9 mouse cellular contexts compared by ENCODE assay signal in the genomic region with DNA sequence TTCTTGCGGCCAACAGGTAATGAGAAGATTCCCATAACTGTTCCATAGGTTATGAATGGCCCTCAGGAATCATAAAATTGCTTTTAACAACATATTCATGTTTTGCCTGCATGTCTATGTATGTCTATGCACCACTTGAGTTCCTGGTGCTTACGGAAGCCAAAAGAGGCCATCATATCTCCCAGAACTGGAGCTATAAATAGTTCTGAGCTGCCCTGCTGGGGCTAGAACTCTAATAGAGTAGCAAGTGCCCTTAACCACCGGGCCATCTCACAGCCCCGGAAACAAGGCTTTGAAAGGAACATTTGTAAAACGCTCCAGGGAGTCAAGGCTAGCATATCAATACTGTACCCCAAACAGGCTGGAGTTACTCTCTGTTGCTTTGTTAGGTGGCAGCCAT. TPM values are rescaled to one million over a fixed set of nuclear protein-coding genes. Genes with fewer than 3 reads are reported as not detected.
DNase-seq lines count a peak whose midpoint lies in the region; ATAC-seq and TF ChIP-seq lines count a peak whose summit lies in the region.
"Had no signal": no experiment of that assay in that cellular context is flagged by ENCODE, and none has a peak within 500 bp of the region (broad histone marks: within the 10 kb centered on the region; RNA-seq: fewer than 3 reads in every experiment).

No protein-coding gene starts in this region.

- H3K36me3 ChIP-seq in lung, postnatal 0 days (ENCODE audit: insufficient read depth, low read length), result no peaks in the 10 kb centered on the region
- no peaks in the 10 kb centered on the region for H3K36me3 ChIP-seq in embryonic facial prominence, embryonic 15.5 days
- no peaks in the 10 kb centered on the region for H3K36me3 ChIP-seq in intestine, embryonic 16.5 days (ENCODE audit: control insufficient read depth, insufficient read depth, low read length)
- H3K36me3 ChIP-seq in small intestine, adult 2 months (ENCODE audit: control insufficient read depth, insufficient read depth, low read length), result peaks cover 6% of the 10 kb centered on the region; the same call in 1 of the 2 replicates

- no peak for TF ChIP-seq CTCF in lung, postnatal 0 days (IDR thresholded peaks at IDR 0.05)
- TF ChIP-seq CTCF in small intestine, adult 2 months (IDR thresholded peaks at IDR 0.05; ENCODE audit: extremely low read depth, insufficient read length, insufficient replicate concordance, low read depth, low read length), result no peak

- no peak for TF ChIP-seq POLR2A in small intestine, adult 2 months (IDR thresholded peaks at IDR 0.05; ENCODE audit: low read depth, low read length)

- H3K27ac ChIP-seq in lung, postnatal 0 days (ENCODE audit: low read length), result no peak overlapping the region
- no peak overlapping the region for H3K27ac ChIP-seq in embryonic facial prominence, embryonic 15.5 days (replicated peaks)
- H3K27ac ChIP-seq in intestine, embryonic 16.5 days (ENCODE audit: low read length), result peak overlapping the region; percentile 87
- peak overlapping the region; percentile 97 for H3K27ac ChIP-seq in small intestine, adult 2 months (ENCODE audit: insufficient read depth, low read depth, low read length)

- H3K4me2 ChIP-seq in lung, postnatal 0 days (replicated peaks; ENCODE audit: low read depth, low read length), result peak overlapping the region; percentile 85
- peak overlapping the region; percentile 60; the same call in 1 of the 2 replicates for H3K4me2 ChIP-seq in embryonic facial prominence, embryonic 15.5 days (replicated peaks)
- H3K4me2 ChIP-seq in intestine, embryonic 16.5 days (ENCODE audit: low read depth, low read length), result peak overlapping the region; percentile 53

- H3K4me1 ChIP-seq in lung, postnatal 0 days (ENCODE audit: insufficient read depth, low read depth, low read length), result peaks cover 35% of the 10 kb centered on the region
- H3K4me1 ChIP-seq in embryonic facial prominence, embryonic 15.5 days, result peaks cover 40% of the 10 kb centered on the region
- peaks cover 37% of the 10 kb centered on the region for H3K4me1 ChIP-seq in intestine, embryonic 16.5 days (ENCODE audit: control insufficient read depth, insufficient read depth, low read length)
- peaks cover 34% of the 10 kb centered on the region for H3K4me1 ChIP-seq in small intestine, adult 2 months (ENCODE audit: control insufficient read depth, insufficient read depth, insufficient read length, low read length)

- no peaks in the 10 kb centered on the region for H3K27me3 ChIP-seq in lung, postnatal 0 days (replicated peaks; ENCODE audit: insufficient read depth, low read length)
- no peaks in the 10 kb centered on the region for H3K27me3 ChIP-seq in embryonic facial prominence, embryonic 15.5 days
- no peaks in the 10 kb centered on the region for H3K27me3 ChIP-seq in intestine, embryonic 16.5 days (replicated peaks; ENCODE audit: control insufficient read depth, insufficient read depth, low read length)
- H3K27me3 ChIP-seq in small intestine, adult 2 months (ENCODE audit: control insufficient read depth, insufficient read depth, low read length), result no peaks in the 10 kb centered on the region

- ATAC-seq in lung, postnatal 0 days, result no peak
- ATAC-seq in embryonic facial prominence, embryonic 15.5 days (ENCODE audit: insufficient number of reproducible peaks, low FRiP score, low TSS enrichment, low read depth), result no peak
- no peak for ATAC-seq in intestine, embryonic 16.5 days

- H3K4me3 ChIP-seq in lung, postnatal 0 days (ENCODE audit: low read depth, low read length), result peak overlapping the region; percentile 19; the same call in 1 of the 2 replicates
- peak overlapping the region; percentile 16 for H3K4me3 ChIP-seq in embryonic facial prominence, embryonic 15.5 days (replicated peaks)
- H3K4me3 ChIP-seq in intestine, embryonic 16.5 days (ENCODE audit: low read length), result peak overlapping the region; percentile 41
- peak overlapping the region; percentile 21; the same call in 1 of the 2 replicates for H3K4me3 ChIP-seq in small intestine, adult 2 months (ENCODE audit: low read depth, low read length)

- DNase-seq in lung, postnatal 0 days (ENCODE audit: low spot score), result no peak
- DNase-seq in lung, postnatal 4 days, result no peak
- DNase-seq in Muller cell, postnatal 12 days (ENCODE audit: inconsistent ontology term), result no peak
- DNase-seq in adrenal gland, adult (ENCODE audit: inconsistent age in 2 of 2, low spot score in 1 of 2), result no peak
- no peak for DNase-seq in ovary, postnatal 10 days (ENCODE audit: low spot score)
- DNase-seq: gastrocnemius, postnatal 36 days had no signal

- no peaks in the 10 kb centered on the region for H3K9me3 ChIP-seq in lung, postnatal 0 days (ENCODE audit: low read length)
- no peaks in the 10 kb centered on the region for H3K9me3 ChIP-seq in embryonic facial prominence, embryonic 15.5 days (replicated peaks)
- H3K9me3 ChIP-seq in intestine, embryonic 16.5 days (ENCODE audit: control insufficient read depth, low read length), result no peaks in the 10 kb centered on the region

- no peak for TF ChIP-seq EP300 in lung, postnatal 0 days (IDR thresholded peaks at IDR 0.05)

- 26% methylated on average over 5 of the region's 5 CpGs for WGBS in lung, postnatal 0 days
- 44% methylated on average over 5 of the region's 5 CpGs for WGBS in embryonic facial prominence, embryonic 15.5 days
- 24% methylated on average over 5 of the region's 5 CpGs for WGBS in intestine, embryonic 16.5 days
- 10% methylated on average over 5 of the region's 5 CpGs for WGBS in small intestine, adult 2 months

- no peak overlapping the region for H3K9ac ChIP-seq in lung, postnatal 0 days (replicated peaks; ENCODE audit: low read depth)
- H3K9ac ChIP-seq in embryonic facial prominence, embryonic 15.5 days, result no peak overlapping the region
- H3K9ac ChIP-seq in intestine, embryonic 16.5 days (ENCODE audit: low read depth, low read length), result peak overlapping the region; percentile 56

RNA-seq across cellular contexts. Expression of a gene that starts 1.7 kb away (rescaled TPM):
- polyA plus RNA-seq in lung, postnatal 0 days (2015; fragmentation: Nextera tagmentation; extraction: Ambion mirVana), result 64.4 and 78.1 TPM in 2 replicates
- 58.8 and 63.2 TPM in 2 replicates for polyA plus RNA-seq in embryonic facial prominence, embryonic 15.5 days (2015; fragmentation: Nextera tagmentation; extraction: Ambion mirVana)
- 116 and 117 TPM in 2 replicates for polyA plus RNA-seq in intestine, embryonic 16.5 days (2015; fragmentation: Nextera tagmentation; extraction: Ambion mirVana)
- 48.9 and 162 TPM in 2 replicates for polyA plus RNA-seq in small intestine, adult 2 months (2012; rRNA removed)

RNA-seq across cellular contexts. Expression of a gene that starts 49.0 kb away (rescaled TPM):
- 160 and 169 TPM in 2 replicates for polyA plus RNA-seq in lung, postnatal 0 days (2015; fragmentation: Nextera tagmentation; extraction: Ambion mirVana)
- 44.4 and 50.9 TPM in 2 replicates for polyA plus RNA-seq in embryonic facial prominence, embryonic 15.5 days (2015; fragmentation: Nextera tagmentation; extraction: Ambion mirVana)
- 33.8 and 34.3 TPM in 2 replicates for polyA plus RNA-seq in intestine, embryonic 16.5 days (2015; fragmentation: Nextera tagmentation; extraction: Ambion mirVana)
- polyA plus RNA-seq in small intestine, adult 2 months (2012; rRNA removed), result 18.4 and 20.0 TPM in 2 replicates

Comparison
In these comparisons a context has a peak if more than half of its experiments do, and no peak if none do; other contexts are left out.
1. H3K27ac ChIP-seq: peak in intestine, embryonic 16.5 days (single experiment) and small intestine, adult 2 months (single experiment); none in lung, postnatal 0 days (single experiment) and embryonic facial prominence, embryonic 15.5 days (single experiment).
2. Peak in every context shown above with its lines, with median percentiles within 50 percentile points of each other: H3K4me2 ChIP-seq and H3K4me3 ChIP-seq.